Mouse (Mus musculus) lung, postnatal 10 days (tissue): ENCODE data around the gene Gm21876.
"Not testable (repeated sequence)": the region's sequence is repeated elsewhere in the genome, so short reads cannot be mapped to it uniquely, and the experiment has no call there.

Experiments
- DNase-seq: peaks from one replicate; pipeline ENCODE4 v3.0.0; 2021

Gm21876 gene

GRCm38 (mm10) chrX:21175553-21175952 lies at the start of gene Gm21876:
Gm21876 (minus strand) TSS chrX:21175653.
- DNase-seq: no peak

DNA sequence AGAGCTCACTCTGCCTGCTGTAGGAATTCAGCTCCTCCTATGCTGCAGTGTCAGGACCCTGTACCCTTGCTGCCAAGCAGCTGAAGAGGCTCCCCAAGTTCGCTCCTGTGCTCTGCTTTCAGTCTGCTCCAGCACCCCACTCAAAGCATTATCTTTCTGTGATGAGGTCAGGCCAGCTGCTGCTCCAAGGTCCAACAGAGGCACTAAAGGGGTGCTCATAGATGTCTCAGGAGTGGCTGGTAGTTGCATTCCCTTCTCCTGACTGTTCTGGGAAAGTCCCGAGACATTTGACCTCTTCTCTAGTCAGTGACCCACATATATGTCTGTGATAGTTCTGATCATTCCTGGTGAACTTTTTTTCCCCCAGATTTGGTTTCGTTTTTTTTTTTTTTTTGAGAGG lies 45.0 kb upstream of the Gm21876 start:
- no peak for DNase-seq

DNA sequence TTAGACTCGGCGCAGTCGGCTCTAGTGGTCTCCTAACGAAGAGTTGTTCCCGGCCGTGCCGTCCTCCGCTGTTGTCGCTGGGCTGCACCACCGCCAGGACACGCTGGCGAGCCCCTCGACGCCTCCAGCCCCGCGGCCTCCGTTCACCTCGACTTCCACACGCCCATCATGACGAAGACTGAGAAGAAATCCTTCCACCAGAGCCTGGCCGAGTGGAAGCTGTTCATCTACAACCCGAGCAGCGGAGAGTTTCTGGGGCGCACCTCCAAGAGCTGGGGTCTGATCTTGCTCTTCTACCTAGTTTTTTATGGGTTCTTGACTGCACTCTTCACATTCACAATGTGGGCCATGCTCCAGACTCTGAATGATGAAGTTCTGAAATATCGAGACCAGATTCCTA lies 28.8 kb downstream of the Gm21876 start:
- DNase-seq: not testable (repeated sequence)
